Mouse (Mus musculus) midbrain, postnatal 0 days (tissue): ENCODE measurements around the gene Ralgapb. TPM values are rescaled to one million over a fixed set of nuclear protein-coding genes. Genes with fewer than 3 reads are reported as not detected.

Source experiments
- ATAC-seq: fragments of 200-750 bp; cut with Nextera tagmentation; 2 replicates; pipeline ENCODE4 v1.8.0; 2017; ENCODE audit warnings: moderate number of reproducible peaks, mild to moderate bottlenecking, moderate TSS enrichment, moderate library complexity; ENCODE audit not compliant: low FRiP score
- DNase-seq: peaks from one replicate; pipeline ENCODE4 v3.0.0-alpha.2; 2015; ENCODE audit warnings: low spot score
- H3K27ac ChIP-seq: fragments of 300-500 bp; sonication (generic); 2 replicates; pipeline ENCODE4 v1.5.1; 2014; ENCODE audit warnings: low read depth, mild to moderate bottlenecking, low read length, mixed read lengths
- H3K27me3 ChIP-seq: fragments of 300-500 bp; sonication (generic); 2 replicates; pipeline ENCODE4 v1.6.1; 2014; ENCODE audit warnings: low read length, control low read depth, mixed read lengths; ENCODE audit not compliant: insufficient read depth
- H3K36me3 ChIP-seq: fragments of 300-500 bp; sonication (generic); 2 replicates; pipeline ENCODE4 v1.6.1; 2014; ENCODE audit warnings: low read length, control low read depth, mixed read lengths; ENCODE audit not compliant: insufficient read depth
- H3K4me1 ChIP-seq: fragments of 300-500 bp; sonication (generic); 2 replicates; pipeline ENCODE4 v1.6.1; 2014; ENCODE audit warnings: mild to moderate bottlenecking, control low read depth, antibody characterized with exemption, low read length, mixed read lengths; ENCODE audit not compliant: insufficient read depth
- H3K4me2 ChIP-seq: fragments of 300-500 bp; sonication (generic); 2 replicates; pipeline ENCODE4 v1.6.1; 2014; ENCODE audit warnings: low read depth, mild to moderate bottlenecking, low read length, mixed read lengths; ENCODE audit not compliant: poor library complexity, severe bottlenecking
- H3K4me3 ChIP-seq: fragments of 300-500 bp; sonication (generic); 2 replicates; pipeline ENCODE4 v1.5.1; 2014; ENCODE audit warnings: low read depth, mild to moderate bottlenecking, low read length, moderate library complexity
- H3K9ac ChIP-seq: fragments of 300-500 bp; sonication (generic); replicated peaks from 2 replicates; pipeline ENCODE4 v1.6.1; 2014; ENCODE audit warnings: mild to moderate bottlenecking, low read length, moderate library complexity, mixed read lengths; ENCODE audit not compliant: poor library complexity, severe bottlenecking
- H3K9me3 ChIP-seq: fragments of 300-500 bp; sonication (generic); 2 replicates; pipeline ENCODE4 v1.6.1; 2016; ENCODE audit warnings: low read length, control low read depth
- CTCF ChIP-seq: IDR thresholded peaks from 2 replicates; pipeline ENCODE4 v1.5.1; 2016; ENCODE audit warnings: antibody characterized with exemption, mild to moderate bottlenecking
- WGBS: fragments of 180-500 bp; shearing (Covaris S2); extraction: QIAGEN DNeasy Blood & Tissue Kit; methylation state at CpG from one replicate; pipeline ENCODE4 v1.1.7; 2014; 5-methylcytosine and 5-hydroxymethylcytosine counted together
- polyA plus RNA-seq: library from polyadenylated mRNA; unstranded; fragments of >200 nt; fragmentation: Nextera tagmentation; extraction: Ambion mirVana; gene quantifications from 2 replicates; pipeline ENCODE4 v1.2.1, GENCODE M21; 2015
- total RNA-seq: library from RNA; depleted of rRNA; stranded (reverse); fragments of >200 nt; gene quantifications from 2 replicates; pipeline ENCODE4 v1.2.3, GENCODE M21; 2014; rRNA removed

The Ralgapb gene
- total and polyA plus RNA-seq, 2 experiments from 2014 or later, result 17.7 to 59.0 TPM

DNA sequence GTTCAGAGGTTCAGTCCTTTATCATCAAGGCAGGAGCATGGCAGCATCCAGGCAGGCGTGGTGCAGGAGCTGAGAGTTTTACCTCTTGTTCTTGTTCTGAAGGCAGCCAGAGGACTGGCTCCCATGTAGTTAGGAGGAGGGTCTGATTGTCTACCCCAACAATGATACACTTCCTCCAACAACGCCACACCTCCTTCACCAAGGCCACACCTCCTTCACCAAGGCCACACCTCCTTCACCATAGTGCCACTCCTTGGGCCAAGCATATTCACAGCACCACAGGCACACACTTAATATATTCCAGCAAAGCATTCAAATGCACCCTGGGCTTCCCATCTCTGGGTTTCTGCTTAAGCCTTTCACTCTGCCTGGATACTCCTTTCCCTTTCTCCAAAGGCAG is 135.6 kb downstream of the Ralgapb start:
- DNase-seq (no peak), ATAC-seq (no peak)
- no peaks in the 10 kb centered on the region for H3K36me3 ChIP-seq
- WGBS, result 76% methylated on average over 2 of the region's 2 CpGs
- H3K9ac ChIP-seq, result no peak overlapping the region
- H3K4me2 ChIP-seq, result no peak overlapping the region
- no peaks in the 10 kb centered on the region for H3K9me3 ChIP-seq
- no peak overlapping the region for H3K4me3 ChIP-seq
- no peak overlapping the region for H3K27ac ChIP-seq
- 0 out of 2 replicates have a peak, but pooled peaks cover 4% of the 10 kb centered on the region for H3K27me3 ChIP-seq
- TF ChIP-seq CTCF, result no peak
- peaks cover 4% of the 10 kb centered on the region; the same call in 1 of the 2 replicates for H3K4me1 ChIP-seq

DNA sequence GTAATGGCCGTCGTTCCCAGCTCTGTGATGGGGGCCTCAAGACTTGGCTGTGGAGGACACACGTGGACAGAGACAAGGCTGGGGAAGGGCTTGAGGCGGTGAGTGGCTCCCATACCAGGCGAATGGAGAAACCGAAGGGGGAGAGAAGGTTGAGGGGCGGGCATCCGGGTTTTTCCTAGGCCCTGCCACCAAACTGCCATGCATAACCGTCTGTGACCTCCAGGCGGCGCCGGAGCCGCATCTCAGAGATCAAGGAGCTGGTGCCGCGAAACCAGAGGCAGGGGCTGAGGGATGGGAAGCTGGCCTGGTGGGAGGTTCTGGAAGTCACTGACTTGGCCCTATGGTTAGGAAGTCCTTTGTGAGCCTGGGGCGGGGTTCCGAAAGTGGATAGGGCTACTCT is 137.1 kb downstream of the Ralgapb start:
- 2% methylated on average over 17 of the region's 17 CpGs for WGBS
- H3K36me3 ChIP-seq, result no peaks in the 10 kb centered on the region
- peak; percentile 98 for TF ChIP-seq CTCF
- peak overlapping the region; percentile 16; the same call in 1 of the 2 replicates for H3K4me2 ChIP-seq
- H3K4me3 ChIP-seq, result no peak overlapping the region
- H3K4me1 ChIP-seq, result peaks cover 7% of the 10 kb centered on the region; the same call in 1 of the 2 replicates
- ATAC-seq (peak; percentile 69), DNase-seq (peak; percentile 92)
- H3K27me3 ChIP-seq, result 0 out of 2 replicates have a peak, but pooled peaks cover 4% of the 10 kb centered on the region
- H3K27ac ChIP-seq, result no peak overlapping the region
- no peak overlapping the region for H3K9ac ChIP-seq
- no peaks in the 10 kb centered on the region for H3K9me3 ChIP-seq

Other genes starting within 250 kb of the Ralgapb start
- gene D630003M21Rik, start 180.6 kb upstream of the Ralgapb start, total RNA-seq, result 4.6 and 5.5 TPM in 2 replicates
- gene D630003M21Rik, start 180.6 kb upstream of the Ralgapb start, polyA plus RNA-seq, result 1.1 and 1.5 TPM in 2 replicates
- 0.22 TPM in 1 of 2 replicates, not detected in the other for gene Bpi, start 151.8 kb upstream of the Ralgapb start, total RNA-seq
- not detected in 2 replicates for gene Bpi, start 151.8 kb upstream of the Ralgapb start, polyA plus RNA-seq
- 8.8 and 17.8 TPM in 2 replicates for gene Lbp, start 103.4 kb upstream of the Ralgapb start, total RNA-seq
- gene Lbp, start 103.4 kb upstream of the Ralgapb start, polyA plus RNA-seq, result 4.2 and 5.6 TPM in 2 replicates
- 169 and 264 TPM in 2 replicates for gene Snhg11, start 34.2 kb upstream of the Ralgapb start, total RNA-seq
- gene Snhg11, start 34.2 kb upstream of the Ralgapb start, polyA plus RNA-seq, result 514 and 635 TPM in 2 replicates
- not detected in 2 replicates for gene Adig, start 92.8 kb downstream of the Ralgapb start, total RNA-seq
- not detected in 2 replicates for gene Adig, start 92.8 kb downstream of the Ralgapb start, polyA plus RNA-seq
- 0.55 and 0.90 TPM in 2 replicates for gene Arhgap40, start 102.9 kb downstream of the Ralgapb start, total RNA-seq
- 0.65 and 1.4 TPM in 2 replicates for gene Arhgap40, start 102.9 kb downstream of the Ralgapb start, polyA plus RNA-seq
- gene Slc32a1, start 200.9 kb downstream of the Ralgapb start, total RNA-seq, result 53.9 and 63.6 TPM in 2 replicates
- 14.3 and 14.4 TPM in 2 replicates for gene Slc32a1, start 200.9 kb downstream of the Ralgapb start, polyA plus RNA-seq
- 18.5 and 25.4 TPM in 2 replicates for gene Actr5, start 215.0 kb downstream of the Ralgapb start, total RNA-seq
- gene Actr5, start 215.0 kb downstream of the Ralgapb start, polyA plus RNA-seq, result 8.8 and 10.6 TPM in 2 replicates